Mouse (Mus musculus) T-helper 1 cell (primary cell): ENCODE measurements around the gene Wrap73.

Experiments
- in situ Hi-C: fragments of 300-600 bp; cut with MboI, MseI; formaldehyde crosslinking; loops from one replicate; pipeline ENCODE4 v1.15.1; 2025; ENCODE audit warnings: high pct_unique_total_duplicates

Wrap73 gene

DNA sequence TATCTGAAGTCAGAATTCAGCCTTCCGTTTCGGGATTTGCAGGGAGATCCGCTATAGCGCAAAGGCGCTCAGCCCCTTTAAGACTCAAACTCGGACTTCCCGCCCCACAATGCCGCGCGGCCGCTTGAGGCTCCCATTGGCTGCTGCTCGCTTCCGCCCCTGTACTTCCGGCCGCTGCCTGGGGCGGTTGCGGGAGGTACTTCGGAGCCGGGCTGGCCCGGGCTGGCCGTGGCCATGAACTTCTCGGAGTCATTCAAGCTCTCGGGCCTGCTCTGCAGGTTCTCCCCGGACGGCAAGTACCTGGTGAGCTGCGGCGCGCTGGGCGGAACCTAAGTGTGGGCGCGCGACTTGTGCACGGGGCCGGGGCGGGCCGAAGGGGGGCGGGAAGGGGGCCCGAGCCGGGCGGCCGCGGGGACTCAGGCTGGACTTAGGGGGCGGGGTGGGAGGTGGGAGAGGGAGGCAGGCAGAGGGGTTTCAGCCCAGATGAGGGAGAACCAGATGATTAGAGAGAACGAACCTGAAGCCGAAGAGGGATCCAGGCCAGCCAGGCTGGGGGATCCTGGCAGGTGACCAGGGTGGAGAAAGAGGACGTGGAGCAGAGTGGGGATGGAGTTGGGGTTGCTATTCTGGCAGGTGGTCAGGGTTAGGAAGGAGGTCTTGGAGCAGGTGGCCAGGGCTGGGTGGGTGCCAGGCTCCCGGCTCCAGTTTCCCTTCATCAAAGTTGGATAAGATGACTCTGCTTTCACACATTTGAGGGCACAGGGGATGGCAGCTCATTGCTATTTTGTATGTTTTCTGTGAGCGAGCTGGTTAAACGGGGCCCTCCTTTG is at the start of gene Wrap73:
Wrap73 (plus strand) TSS at position 162 of the 830 bp plus-strand sequence.
- in situ Hi-C loops, result loop anchor here (10.0 kb wide), 1 partner anchor 1688 kb away; no protein-coding TSS in a partner anchor

DNA sequence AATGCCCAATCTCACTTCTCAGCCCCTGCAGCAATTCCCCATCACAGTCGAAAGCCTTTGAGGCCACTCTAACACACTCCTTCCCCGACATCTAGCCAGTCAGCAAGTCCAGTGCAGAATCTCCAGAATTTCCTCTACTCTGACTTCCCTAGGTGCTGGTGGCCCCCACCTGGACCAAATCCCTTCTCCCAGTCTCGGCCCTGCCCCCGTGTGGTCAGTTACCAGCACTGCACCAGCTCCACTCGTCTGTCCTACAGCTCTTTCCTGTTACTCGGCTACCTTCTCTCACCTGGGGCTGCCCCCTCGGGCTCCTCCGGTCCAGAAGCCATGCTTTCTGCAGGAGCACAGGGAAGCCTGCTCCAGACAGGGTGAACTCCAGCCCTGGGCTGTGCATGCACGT is 49.0 kb upstream of the Wrap73 start:
- in situ Hi-C loops, result no loop called here

DNA sequence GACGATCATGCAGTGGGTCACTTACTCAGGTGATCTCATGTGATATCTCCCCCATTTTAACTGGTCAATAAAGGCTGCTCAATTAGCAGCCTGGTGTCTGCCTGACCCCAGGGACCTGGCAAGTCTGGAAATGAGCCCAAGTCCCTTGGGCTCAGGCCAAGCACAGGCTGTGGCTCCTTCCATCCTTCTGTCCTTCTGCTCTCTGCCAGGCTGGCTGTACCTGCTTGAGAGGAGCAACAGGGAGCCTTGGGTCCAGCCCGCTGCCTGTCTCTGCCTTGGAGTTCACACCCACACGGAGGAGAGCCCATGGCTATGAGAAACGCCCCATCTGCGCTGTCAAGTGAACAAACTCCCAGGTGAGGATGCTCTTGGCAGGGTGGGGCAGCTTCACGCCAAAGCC is 46.1 kb upstream of the Wrap73 start:
- in situ Hi-C loops, result no loop called here

DNA sequence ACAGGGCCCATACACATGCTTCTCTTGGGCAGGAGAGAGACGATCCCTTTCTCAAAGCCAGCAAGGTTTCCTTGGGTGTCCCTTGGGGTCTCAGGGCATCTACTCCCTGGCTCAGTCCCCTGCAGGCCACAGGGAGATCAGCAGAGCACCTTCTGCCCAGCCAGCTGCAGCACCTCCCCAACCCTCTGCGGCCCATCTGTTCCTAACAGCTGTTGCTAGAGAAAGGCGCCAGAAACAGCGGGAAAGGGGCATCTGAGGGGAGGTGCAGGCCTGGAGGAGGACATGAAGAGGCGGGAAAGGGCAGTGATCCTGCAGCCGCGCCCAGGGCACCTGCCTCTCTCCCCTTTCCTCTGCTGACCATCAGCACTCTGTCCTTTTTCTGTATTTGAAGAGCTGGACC is 42.8 kb upstream of the Wrap73 start:
- in situ Hi-C loops, result no loop called here

DNA sequence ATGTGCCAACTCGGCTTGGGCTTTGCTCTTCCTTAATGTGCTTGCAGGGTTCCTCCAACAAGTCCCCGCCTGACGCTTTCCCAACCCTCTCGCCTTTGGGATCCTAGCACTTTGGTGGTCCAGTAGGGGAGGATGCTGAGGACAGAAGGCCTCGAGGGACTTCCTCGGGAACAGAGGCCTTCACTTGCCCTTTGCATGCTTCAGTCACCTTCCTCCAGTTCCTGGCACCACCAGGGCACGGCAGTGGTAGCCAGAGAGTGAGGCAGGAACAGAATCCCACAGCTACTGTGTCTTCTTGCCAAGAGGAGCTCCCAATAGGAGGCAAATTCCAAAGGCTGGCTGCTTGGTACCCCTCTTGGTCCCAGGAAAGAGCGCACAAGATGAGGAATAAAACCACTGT is 38.8 kb upstream of the Wrap73 start:
- in situ Hi-C loops, result loop anchor here (5.0 kb wide), 1 partner anchor 36 kb away; no protein-coding TSS in a partner anchor

DNA sequence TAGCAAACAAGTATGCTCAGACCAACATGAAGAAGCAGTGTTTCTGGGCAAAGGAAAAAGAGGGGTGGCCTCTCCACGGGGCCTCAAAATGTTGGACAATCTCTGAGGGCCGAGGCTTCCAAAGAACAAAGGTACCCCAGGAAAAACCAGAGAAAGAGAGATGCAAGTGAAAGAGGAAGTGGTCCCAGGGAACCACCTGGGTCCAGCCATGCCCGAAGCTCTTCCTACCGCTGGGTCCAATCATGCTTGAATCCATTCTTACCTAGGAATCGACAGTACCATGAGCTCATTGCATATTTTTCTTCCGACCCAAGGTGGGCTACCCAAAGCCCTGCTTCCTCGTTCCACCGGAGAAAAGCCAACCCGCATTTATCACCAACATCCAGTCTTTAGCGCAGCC is 38.3 kb upstream of the Wrap73 start:
- in situ Hi-C loops, result loop anchor here (5.0 kb wide), 1 partner anchor 37 kb away; no protein-coding TSS in a partner anchor

DNA sequence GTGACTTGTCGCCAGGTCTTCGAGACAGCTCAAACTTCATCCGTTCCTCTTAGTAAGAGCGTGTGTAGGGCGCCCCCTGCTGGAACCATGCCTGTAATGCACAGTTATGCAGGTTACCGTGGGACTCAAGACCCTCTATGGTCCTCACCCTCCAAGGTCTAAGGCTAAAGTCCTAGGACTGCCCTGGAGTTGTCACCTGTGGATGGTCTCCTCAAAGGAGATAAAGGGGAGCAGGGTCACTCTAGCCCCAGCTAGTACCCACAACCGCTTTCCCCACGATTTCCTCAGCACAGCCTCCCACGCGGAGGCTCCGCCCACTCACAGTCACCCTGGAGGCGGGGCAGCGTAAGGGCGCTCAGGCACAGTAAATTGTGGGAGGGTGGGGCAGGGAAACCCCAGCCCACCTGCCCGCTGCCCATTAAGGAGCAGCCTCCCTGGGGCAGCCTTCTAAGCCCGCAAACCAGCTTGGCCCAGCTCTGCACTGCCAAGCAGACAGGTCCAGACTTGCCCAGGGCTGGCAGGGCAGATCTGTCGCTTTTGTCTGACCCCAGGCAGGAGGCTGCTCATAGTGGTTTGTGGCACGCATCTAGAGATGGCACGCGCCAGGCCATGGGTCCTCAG is 36.7 kb upstream of the Wrap73 start:
- in situ Hi-C loops, result no loop called here

DNA sequence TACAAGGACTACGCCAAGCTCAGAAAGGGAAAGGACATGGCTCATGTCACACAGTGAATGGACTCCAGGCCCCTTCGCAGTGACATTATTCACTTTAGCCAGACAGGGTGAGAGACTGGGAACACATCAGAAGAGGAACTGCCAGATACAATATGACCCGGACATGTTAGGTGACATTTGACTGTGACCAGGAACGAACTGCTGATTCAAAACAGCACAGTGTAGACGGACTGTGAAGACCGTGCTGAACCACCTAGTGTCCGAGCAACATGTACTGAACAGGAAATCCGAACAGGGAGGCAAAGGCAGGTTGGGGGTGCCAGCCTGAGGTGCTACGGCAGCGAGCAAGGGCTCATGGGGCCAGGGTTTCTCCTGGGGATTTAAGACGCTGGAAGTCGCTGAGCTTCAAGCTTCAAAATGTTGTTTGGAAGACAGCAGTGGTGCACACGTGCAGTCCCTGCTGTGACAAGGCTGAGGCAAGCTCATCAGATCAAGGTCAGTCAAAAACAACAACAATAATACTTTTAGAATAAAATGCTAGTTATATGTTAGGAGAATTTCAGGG is 35.6 kb upstream of the Wrap73 start:
- in situ Hi-C loops, result no loop called here

DNA sequence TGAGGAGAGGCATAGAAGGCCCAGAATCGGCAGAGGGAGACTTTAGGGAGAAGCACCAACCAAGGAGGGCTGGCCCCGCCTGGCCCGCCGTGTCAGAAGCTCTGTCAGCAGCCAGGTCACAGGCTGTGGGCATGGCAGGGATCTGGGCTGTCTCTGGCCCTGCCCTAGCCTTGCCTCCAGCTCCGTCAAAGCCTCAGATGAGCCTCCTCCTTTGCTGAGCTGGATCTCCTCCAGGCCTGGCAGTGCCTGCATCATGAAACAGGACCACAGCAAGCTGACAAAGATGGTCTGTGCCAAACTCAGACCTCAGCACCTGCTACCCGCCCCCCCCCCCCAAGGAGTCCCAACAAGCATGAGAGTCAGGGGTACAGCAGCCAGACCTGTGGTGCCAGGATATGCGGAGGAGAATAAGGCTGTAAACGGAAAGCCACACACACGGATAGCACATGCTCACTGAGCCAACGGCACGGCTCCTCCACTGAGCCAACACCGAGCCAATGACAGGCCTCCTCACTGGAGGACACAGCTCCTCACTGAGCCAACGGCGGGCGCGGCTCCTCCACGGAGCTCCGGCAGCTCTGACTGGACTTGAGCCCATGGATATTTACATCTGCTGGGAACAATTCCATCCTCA is 32.8 kb upstream of the Wrap73 start:
- in situ Hi-C loops, result no loop called here

DNA sequence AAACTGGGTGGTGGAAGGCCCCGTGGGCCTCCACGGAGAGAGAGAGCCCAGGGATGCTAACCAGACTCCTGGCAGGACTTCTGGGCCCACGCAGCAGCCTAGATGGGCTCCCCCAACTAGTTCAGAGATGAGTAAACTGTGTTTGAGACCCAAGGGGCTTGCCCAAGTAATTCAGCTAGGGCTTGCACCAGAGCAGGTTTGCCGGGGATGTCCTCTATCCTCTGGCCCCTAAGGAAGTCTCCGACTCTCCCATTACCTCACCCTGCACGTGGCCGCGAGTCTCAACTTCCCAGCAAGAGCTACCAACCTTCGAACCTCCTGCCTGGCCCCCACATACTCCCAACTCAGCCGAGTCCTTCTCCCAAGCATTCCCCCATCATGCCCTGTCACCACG is 32.3 kb upstream of the Wrap73 start:
- in situ Hi-C loops, result loop anchor here (10.0 kb wide), 1 partner anchor 715 kb away; no protein-coding TSS in a partner anchor

DNA sequence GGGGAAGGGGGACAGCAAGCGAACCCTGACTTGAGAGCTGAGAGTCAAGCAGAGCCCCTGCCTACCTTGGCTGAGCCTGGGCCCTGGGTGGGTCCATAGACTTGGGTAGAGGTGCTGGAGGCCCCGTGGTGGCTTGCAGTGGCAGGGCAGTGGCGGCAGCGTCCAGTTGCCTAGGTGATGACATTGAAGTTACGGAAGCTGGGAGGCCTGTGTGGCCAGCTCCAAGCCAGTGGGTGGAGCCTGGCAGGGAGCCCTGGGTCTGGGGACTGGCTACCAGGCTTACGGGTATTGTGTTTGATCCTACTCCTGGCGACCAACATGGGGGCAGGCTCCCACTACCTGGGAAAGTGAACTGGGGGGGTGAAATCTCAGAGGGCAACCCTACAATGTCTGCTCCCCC is 25.8 kb upstream of the Wrap73 start:
- in situ Hi-C loops, result loop anchor here (10.0 kb wide), 1 partner anchor 708 kb away; no protein-coding TSS in a partner anchor

DNA sequence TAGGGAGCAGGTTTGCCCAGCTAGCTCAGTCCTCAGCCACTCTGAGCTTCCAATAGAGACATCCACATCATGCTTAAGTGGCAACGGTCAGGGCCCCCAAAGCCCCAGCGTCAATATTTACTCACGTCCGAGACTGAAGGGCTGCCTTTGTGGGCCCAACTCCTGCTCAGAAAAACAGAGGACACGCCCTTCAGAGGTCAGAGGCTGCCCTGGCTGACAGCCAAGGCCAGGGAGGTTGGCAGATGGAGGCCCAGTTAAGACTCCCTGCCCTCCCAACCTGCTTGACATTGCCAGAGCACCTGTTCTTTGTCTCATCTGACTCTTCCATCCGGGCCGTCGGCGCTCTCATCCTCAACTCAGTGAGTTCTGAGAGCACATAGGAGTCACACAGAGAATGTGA is 23.4 kb upstream of the Wrap73 start:
- in situ Hi-C loops, result loop anchor here (10.0 kb wide), 1 partner anchor 706 kb away; no protein-coding TSS in a partner anchor

DNA sequence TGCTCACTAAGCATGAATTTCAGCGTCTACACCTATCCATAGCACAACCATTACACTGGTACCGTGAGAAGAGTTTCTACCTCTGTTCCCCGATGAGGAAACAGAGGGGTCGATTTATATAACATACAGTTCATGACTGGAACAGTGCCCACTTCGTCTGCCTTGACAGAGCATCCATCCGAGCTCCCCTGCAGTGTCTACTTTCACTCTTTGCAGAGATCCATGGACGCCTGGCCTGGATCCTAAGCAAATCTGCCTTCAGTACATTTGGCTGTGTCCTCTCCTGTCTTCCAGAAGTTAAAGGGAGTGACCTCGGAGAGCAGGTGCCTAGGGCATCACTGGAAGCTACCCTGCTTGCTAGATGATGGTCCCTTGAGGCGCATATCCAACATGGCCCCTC is 23.0 kb upstream of the Wrap73 start:
- in situ Hi-C loops, result loop anchor here (10.0 kb wide), 1 partner anchor 706 kb away; no protein-coding TSS in a partner anchor

DNA sequence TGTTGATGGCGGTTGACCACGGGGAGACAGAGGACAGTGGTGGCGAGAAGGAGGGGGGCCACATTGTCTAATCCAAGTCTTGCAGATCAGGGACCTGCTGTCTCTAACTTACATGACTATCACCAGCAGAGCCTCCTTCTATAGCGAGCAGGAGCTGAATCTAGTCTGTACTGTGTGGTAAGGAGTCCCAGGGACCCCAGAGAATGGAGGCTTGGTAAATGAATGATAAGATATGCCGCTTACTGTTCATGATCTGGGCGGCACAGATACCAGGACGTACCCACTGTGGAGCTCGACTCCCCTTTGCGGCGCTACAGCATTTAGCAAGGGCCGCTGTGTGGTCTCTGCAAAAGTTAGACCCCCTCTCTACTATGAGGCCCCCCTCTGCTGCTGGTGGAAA is 20.4 kb upstream of the Wrap73 start:
- in situ Hi-C loops, result no loop called here

DNA sequence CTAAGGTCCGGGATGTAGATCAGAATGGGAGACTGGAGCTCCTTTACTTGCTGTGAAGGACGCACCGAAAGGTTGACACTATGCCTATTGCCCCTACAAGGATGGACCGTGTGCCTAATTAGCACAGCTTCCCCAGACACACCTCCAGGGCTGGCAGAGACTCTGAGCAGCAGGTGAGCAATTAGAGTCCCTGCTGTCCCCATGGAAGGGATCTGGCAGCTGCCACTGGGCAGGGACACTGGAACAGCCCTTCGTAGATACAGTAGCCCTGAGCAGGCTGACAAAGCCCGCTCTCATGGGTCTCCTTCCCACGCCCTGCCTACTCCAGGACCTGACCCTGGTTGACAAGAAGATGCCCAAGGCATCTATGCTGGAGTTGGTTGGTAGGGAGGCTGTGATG is 19.8 kb upstream of the Wrap73 start:
- in situ Hi-C loops, result no loop called here

DNA sequence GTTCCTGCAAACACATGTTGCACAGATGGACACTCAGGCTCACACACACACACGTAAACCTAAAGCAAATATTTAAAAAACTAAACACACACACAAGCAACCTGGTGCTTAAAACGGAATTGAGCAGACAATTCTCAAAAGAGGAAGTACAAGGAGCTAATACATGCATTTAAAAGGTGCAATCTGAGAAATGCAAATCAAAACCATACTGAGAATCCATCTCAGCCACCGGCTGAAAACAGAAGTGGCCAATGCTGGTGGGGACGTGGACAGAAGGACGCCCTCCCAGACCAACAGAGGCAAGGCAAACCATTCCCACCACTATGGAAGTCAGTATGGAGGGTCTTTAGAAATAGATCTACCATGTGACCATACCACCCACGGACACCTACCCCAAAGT is 18.6 kb upstream of the Wrap73 start:
- in situ Hi-C loops, result no loop called here

DNA sequence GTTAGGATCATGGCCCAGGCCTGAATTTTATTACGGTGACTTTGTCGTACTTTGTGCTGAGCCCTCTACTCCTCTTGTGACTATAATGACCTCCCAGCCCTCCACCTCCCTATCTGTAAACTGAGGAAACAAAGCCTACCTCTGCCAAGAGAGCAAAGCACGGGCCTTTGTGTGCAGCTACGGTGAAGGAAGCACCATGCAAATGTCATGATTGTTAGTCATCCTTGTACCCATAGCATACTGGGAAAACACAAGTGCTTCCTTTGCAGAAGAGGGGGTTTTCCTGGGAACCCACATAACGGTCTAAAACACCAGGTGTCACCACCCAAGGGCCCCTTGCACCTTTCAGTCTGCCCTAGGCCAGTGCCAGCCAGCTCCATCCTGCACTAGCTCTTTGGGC is 17.0 kb upstream of the Wrap73 start:
- in situ Hi-C loops, result no loop called here

DNA sequence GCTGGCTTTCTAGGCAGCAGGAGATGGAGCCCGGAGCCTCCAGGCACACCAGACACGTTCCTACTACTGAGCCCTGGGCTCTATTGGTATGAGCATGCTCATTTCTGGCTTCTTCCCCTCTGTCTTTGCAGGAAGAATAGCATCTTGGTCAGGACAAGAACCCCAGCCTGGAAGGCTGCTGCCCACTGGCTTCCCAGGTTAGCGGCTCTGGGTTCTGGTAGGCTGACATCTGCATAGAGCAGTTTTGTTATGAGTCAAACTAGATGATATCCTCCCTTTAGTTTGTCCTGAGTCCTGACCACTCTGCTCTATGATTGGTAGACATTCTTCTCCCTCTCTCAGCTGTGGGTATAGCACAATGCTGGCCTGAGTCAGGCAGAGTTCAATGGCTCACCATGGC is 14.9 kb upstream of the Wrap73 start:
- in situ Hi-C loops, result no loop called here

DNA sequence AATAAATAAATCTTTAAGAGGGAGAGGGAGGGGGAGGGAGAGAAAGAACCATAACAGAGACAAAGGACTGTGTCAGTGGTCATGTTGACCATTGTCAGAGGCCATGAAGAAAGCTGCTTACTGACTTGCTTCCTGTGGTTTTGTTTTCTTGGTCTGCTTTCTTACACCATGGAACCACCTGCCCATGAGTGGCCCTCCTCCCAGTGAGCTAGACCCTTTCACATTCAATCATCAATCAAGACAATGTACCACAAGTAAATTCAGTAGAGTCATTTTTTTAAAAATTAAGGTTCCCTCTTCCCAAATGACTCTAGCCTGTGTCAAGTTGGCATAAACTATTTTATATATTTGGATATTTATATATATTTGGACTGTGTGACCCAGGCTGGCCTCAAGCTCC is 12.2 kb upstream of the Wrap73 start:
- in situ Hi-C loops, result no loop called here

DNA sequence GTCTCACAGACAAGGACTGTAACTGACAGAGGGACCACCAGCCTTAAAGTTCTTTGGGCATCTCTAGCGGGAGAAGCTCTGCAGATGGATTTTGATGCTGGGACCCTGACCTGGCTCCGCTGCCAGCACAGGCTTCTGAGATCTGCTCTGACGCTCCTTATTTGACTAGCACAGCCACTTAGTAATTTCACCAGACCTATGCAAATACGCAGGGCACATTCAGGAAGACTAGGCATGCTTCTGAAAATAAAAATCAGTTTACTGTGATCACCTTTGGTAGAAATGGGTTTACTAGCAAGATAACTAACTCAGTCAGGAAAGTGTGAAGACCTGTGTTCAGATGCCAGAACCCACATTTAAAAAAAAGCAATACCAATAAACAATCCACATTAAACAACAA is 10.3 kb upstream of the Wrap73 start:
- in situ Hi-C loops, result no loop called here

DNA sequence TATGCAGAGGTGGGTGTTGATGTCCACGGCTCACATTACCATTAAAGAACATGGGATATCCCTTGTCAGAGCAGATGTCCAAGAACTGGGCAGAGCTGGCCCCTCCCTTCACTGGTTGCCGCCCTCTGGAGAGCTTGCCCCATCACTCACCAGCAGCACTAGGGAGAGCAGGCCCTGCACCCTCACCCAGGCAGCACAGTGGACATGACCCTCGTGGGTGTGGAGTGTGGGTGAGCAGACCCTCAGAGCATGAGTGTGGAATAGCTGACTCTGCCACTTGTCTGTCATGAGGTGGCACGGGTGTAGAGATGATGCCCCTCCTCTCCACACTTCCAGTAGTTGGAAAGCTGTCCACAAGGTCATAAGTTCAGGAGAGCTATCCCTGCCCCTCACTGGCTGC is 7.4 kb upstream of the Wrap73 start:
- in situ Hi-C loops, result no loop called here

DNA sequence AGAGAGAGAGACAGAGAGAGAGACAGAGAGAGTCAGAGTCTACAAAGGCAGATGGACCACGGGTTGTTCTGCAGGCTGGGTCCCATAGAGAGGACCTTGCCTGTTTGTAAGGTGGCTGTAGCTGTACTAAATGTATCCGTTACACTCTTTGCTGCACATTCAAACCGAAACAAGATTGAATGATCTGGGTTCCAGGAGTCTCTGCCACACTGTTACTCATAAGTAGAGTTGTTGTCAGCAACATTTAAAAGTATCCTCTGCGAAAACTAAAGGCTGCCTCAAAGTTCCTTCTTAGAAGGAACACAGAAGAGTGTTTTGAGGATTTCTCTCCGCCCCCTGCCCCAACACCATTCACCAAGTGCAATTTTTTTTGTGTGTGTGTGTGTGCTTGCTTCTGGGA is 5.0 kb upstream of the Wrap73 start:
- in situ Hi-C loops, result no loop called here
